ENCODE assay signal across 13 mouse cellular contexts in the genomic region with DNA sequence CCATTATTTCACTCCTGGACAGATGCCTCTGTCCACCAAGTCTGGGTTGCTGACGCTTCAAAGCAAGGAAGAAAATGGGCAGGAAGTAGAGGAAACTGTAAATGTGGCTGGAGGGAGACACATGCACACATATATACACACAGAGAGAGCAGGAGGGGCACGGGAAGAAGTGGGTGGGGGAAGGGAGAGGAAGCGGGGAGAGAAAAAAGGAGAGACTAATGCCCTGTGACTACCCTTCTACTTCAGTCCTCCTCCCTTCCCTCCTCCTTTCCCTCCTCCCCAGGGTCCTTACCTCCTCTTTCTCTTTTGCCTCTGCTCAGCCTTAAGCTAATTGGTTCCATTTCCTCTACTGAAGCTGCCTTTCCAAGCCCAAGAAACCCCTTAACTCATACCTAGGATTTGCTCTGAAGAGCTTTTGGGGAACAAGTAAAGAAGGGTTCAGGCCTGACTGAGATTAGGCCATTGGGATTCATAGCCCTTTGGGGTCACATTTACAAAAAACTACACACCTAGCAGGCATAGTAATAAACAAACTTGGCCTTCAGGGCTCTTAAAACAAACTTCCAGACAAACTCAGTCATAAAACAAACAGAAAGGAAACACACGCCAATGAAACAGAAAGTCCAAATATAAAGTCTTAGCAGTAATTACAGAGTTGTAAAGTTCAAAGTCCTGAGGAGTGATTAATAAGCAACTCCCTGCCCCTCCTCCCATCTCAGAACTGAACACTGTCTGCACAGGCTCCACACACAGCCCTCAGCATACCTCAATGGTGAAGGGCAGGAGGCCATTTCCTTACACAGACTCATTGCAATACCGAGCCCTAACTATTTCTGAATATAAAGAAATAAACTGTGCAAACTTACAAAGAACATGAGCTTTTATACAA. TPM values are rescaled to one million over a fixed set of nuclear protein-coding genes. Genes with fewer than 3 reads are reported as not detected.
DNase-seq lines count a peak whose midpoint lies in the region; ATAC-seq lines count a peak whose summit lies in the region.
"Had no signal": no experiment of that assay in that cellular context is flagged by ENCODE, and none has a peak within 500 bp of the region (broad histone marks: within the 10 kb centered on the region; RNA-seq: fewer than 3 reads in every experiment).

No protein-coding gene starts in this region.

- intact Hi-C loops in heart, postnatal 36 days (cut with DNase I), result no loop called here
- intact Hi-C loops in left cerebral cortex, postnatal 14 days (cut with DNase I), result no loop called here

- no peaks in the 10 kb centered on the region for H3K9me3 ChIP-seq in midbrain, embryonic 11.5 days (ENCODE audit: control insufficient read depth, low read length)
- H3K9me3 ChIP-seq in midbrain, embryonic 14.5 days (ENCODE audit: control insufficient read depth, low read length), result no peaks in the 10 kb centered on the region
- no peaks in the 10 kb centered on the region for H3K9me3 ChIP-seq in intestine, embryonic 16.5 days (ENCODE audit: control insufficient read depth, low read length)

- no peak overlapping the region for H3K27ac ChIP-seq in midbrain, embryonic 11.5 days (ENCODE audit: low read depth, low read length)
- no peak overlapping the region for H3K27ac ChIP-seq in midbrain, embryonic 14.5 days (replicated peaks; ENCODE audit: low read depth, low read length)
- peak overlapping the region; percentile 85 for H3K27ac ChIP-seq in intestine, embryonic 16.5 days (ENCODE audit: low read length)

- DNase-seq in midbrain, embryonic 11.5 days (ENCODE audit: low spot score, missing footprints), result peak; percentile 62
- no peak for DNase-seq in midbrain, embryonic 14.5 days
- peak; percentile 74 to 87 for DNase-seq in kidney, postnatal 36 days
- peak; percentile 9 to 24 for DNase-seq in thymus, postnatal 36 days
- no peak for DNase-seq in adrenal gland, postnatal 14 days
- DNase-seq in heart, postnatal 36 days, result no peak
- no peak for DNase-seq in left cerebral cortex, postnatal 14 days (ENCODE audit: low spot score in 2 of 2)
- DNase-seq: gastrocnemius, postnatal 10 days; heart, postnatal 14 days; right cerebral cortex, postnatal 14 days had no signal

- 0 out of 2 replicates have a peak, but pooled peaks cover 4% of the 10 kb centered on the region for H3K4me1 ChIP-seq in midbrain, embryonic 11.5 days (ENCODE audit: control insufficient read depth, insufficient read depth, low read length)
- 0 out of 2 replicates have a peak, but pooled peaks cover 3% of the 10 kb centered on the region for H3K4me1 ChIP-seq in midbrain, embryonic 14.5 days (ENCODE audit: control insufficient read depth, insufficient read depth, low read length)
- H3K4me1 ChIP-seq in intestine, embryonic 16.5 days (ENCODE audit: control insufficient read depth, insufficient read depth, low read length), result peaks cover 26% of the 10 kb centered on the region

- ATAC-seq in midbrain, embryonic 11.5 days (ENCODE audit: low FRiP score), result no peak
- no peak for ATAC-seq in midbrain, embryonic 14.5 days (ENCODE audit: low FRiP score, low TSS enrichment)
- ATAC-seq in intestine, embryonic 16.5 days, result peak; percentile 96

- no peaks in the 10 kb centered on the region for H3K27me3 ChIP-seq in midbrain, embryonic 11.5 days (ENCODE audit: control insufficient read depth, insufficient read depth, low read length)
- no peaks in the 10 kb centered on the region for H3K27me3 ChIP-seq in midbrain, embryonic 14.5 days (ENCODE audit: control insufficient read depth, insufficient read depth, low read length)
- H3K27me3 ChIP-seq in intestine, embryonic 16.5 days (replicated peaks; ENCODE audit: control insufficient read depth, insufficient read depth, low read length), result no peaks in the 10 kb centered on the region

- H3K4me2 ChIP-seq in midbrain, embryonic 11.5 days, result no peak overlapping the region
- H3K4me2 ChIP-seq in midbrain, embryonic 14.5 days (ENCODE audit: low read length), result no peak overlapping the region
- H3K4me2 ChIP-seq in intestine, embryonic 16.5 days (ENCODE audit: low read depth, low read length), result peak overlapping the region; percentile 19; the same call in 1 of the 2 replicates

- no peaks in the 10 kb centered on the region for H3K36me3 ChIP-seq in midbrain, embryonic 11.5 days (ENCODE audit: control insufficient read depth, insufficient read depth, low read length)
- H3K36me3 ChIP-seq in midbrain, embryonic 14.5 days (ENCODE audit: control insufficient read depth, insufficient read depth, low read length), result no peaks in the 10 kb centered on the region
- H3K36me3 ChIP-seq in intestine, embryonic 16.5 days (ENCODE audit: control insufficient read depth, insufficient read depth, low read length), result no peaks in the 10 kb centered on the region

- H3K9ac ChIP-seq in midbrain, embryonic 11.5 days (ENCODE audit: low read length), result no peak overlapping the region
- H3K9ac ChIP-seq in midbrain, embryonic 14.5 days (replicated peaks; ENCODE audit: low read length), result no peak overlapping the region
- no peak overlapping the region for H3K9ac ChIP-seq in intestine, embryonic 16.5 days (ENCODE audit: low read depth, low read length)

- 76% methylated on average over 5 of the region's 5 CpGs for WGBS in midbrain, embryonic 11.5 days
- 76% methylated on average over 5 of the region's 5 CpGs for WGBS in midbrain, embryonic 14.5 days
- WGBS in intestine, embryonic 16.5 days, result 28% methylated on average over 5 of the region's 5 CpGs

- no peak overlapping the region for H3K4me3 ChIP-seq in midbrain, embryonic 11.5 days (ENCODE audit: low read depth, low read length)
- H3K4me3 ChIP-seq in midbrain, embryonic 14.5 days (replicated peaks; ENCODE audit: low read depth, low read length), result no peak overlapping the region
- H3K4me3 ChIP-seq in intestine, embryonic 16.5 days (ENCODE audit: low read length), result no peak overlapping the region
- H3K4me3 ChIP-seq: erythroblast, embryonic 14.5 days had no signal

RNA-seq across cellular contexts. Expression of gene Tlnrd1, which starts 36.7 kb away (rescaled TPM):
- 13.1 and 16.8 TPM in 2 replicates for polyA plus RNA-seq in midbrain, embryonic 11.5 days (2014; fragmentation: Nextera tagmentation; extraction: Ambion mirVana)
- 9.2 and 11.1 TPM in 2 replicates for polyA plus RNA-seq in midbrain, embryonic 14.5 days (2014; fragmentation: Nextera tagmentation; extraction: Ambion mirVana)
- 5.8 and 7.0 TPM in 2 replicates for polyA plus RNA-seq in intestine, embryonic 16.5 days (2015; fragmentation: Nextera tagmentation; extraction: Ambion mirVana)
- 17.8 and 18.1 TPM in 2 replicates for total RNA-seq in adrenal gland, postnatal 14 days (2021)
- total RNA-seq in heart, postnatal 36 days (2021), result 1 to 10 TPM; 8.5 to 8.8 TPM
- 10 to 100 TPM; 18.5 to 20.7 TPM for total RNA-seq in left cerebral cortex, postnatal 14 days (2021)

RNA-seq across cellular contexts. Expression of gene Mesd, which starts 36.8 kb away (rescaled TPM):
- 80.3 and 84.4 TPM in 2 replicates for polyA plus RNA-seq in midbrain, embryonic 11.5 days (2014; fragmentation: Nextera tagmentation; extraction: Ambion mirVana)
- polyA plus RNA-seq in midbrain, embryonic 14.5 days (2014; fragmentation: Nextera tagmentation; extraction: Ambion mirVana), result 41.0 and 50.6 TPM in 2 replicates
- 73.1 and 83.0 TPM in 2 replicates for polyA plus RNA-seq in intestine, embryonic 16.5 days (2015; fragmentation: Nextera tagmentation; extraction: Ambion mirVana)
- total RNA-seq in adrenal gland, postnatal 14 days (2021), result 87.2 and 100 TPM in 2 replicates
- 10 to 100 TPM; 47.6 to 50.3 TPM for total RNA-seq in heart, postnatal 36 days (2021)
- total RNA-seq in left cerebral cortex, postnatal 14 days (2021), result 10 to 100 TPM; 44.6 to 54.9 TPM

RNA-seq across cellular contexts. Expression of gene Cfap161, which starts 52.8 kb away (rescaled TPM):
- polyA plus RNA-seq in midbrain, embryonic 11.5 days (2014; fragmentation: Nextera tagmentation; extraction: Ambion mirVana), result not detected in 2 replicates
- polyA plus RNA-seq in midbrain, embryonic 14.5 days (2014; fragmentation: Nextera tagmentation; extraction: Ambion mirVana), result 0.49 and 0.55 TPM in 2 replicates
- polyA plus RNA-seq in intestine, embryonic 16.5 days (2015; fragmentation: Nextera tagmentation; extraction: Ambion mirVana), result 0.13 TPM in 1 of 2 replicates, not detected in the other
- 0.38 TPM in 1 of 2 replicates, not detected in the other for total RNA-seq in adrenal gland, postnatal 14 days (2021)
- not detected for total RNA-seq in heart, postnatal 36 days (2021)
- under 1 TPM; 0.64 to 0.68 TPM for total RNA-seq in left cerebral cortex, postnatal 14 days (2021)
- total RNA-seq: gastrocnemius, postnatal 10 days; megakaryocyte progenitor cell, adult 5-6 weeks had no signal
- polyA plus RNA-seq: erythroblast, embryonic 14.5 days had no signal

Comparison
In these comparisons a context has a peak if more than half of its experiments do, and no peak if none do; other contexts are left out.
1. DNase-seq: peak in midbrain, embryonic 11.5 days (single experiment), kidney, postnatal 36 days (2 of 2) and thymus, postnatal 36 days (2 of 2); none in midbrain, embryonic 14.5 days (single experiment), adrenal gland, postnatal 14 days (single experiment), heart, postnatal 36 days (0 of 2) and left cerebral cortex, postnatal 14 days (0 of 2).